Mouse (Mus musculus) kidney, postnatal 14 days (tissue): Measurements from ENCODE around the gene Sgms2.

Source experiments
- DNase-seq: peaks from one replicate; pipeline ENCODE4 v3.0.0; 2022; ENCODE audit warnings: mixed read lengths

Sgms2 gene

DNA sequence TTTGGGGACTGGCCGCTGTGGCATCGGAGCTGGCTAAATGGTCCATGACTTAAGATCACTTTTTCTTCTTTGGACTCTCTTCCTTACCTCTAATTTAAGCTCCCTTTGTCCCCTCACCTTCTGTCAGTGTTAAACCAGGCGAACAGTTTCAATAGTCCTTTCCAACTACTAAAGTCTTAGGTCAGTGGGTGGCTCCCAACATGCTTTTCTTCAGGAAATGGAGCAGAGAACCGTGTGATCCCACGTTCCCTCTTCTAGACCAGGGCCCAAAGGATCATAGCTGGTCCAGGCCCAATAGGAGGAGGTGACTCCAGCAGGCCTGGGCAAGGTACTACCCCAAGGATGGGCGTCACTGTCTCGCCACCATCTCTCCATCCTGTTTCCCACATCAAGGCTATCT is 7.6 kb downstream of the Sgms2 start:
- DNase-seq = no peak

DNA sequence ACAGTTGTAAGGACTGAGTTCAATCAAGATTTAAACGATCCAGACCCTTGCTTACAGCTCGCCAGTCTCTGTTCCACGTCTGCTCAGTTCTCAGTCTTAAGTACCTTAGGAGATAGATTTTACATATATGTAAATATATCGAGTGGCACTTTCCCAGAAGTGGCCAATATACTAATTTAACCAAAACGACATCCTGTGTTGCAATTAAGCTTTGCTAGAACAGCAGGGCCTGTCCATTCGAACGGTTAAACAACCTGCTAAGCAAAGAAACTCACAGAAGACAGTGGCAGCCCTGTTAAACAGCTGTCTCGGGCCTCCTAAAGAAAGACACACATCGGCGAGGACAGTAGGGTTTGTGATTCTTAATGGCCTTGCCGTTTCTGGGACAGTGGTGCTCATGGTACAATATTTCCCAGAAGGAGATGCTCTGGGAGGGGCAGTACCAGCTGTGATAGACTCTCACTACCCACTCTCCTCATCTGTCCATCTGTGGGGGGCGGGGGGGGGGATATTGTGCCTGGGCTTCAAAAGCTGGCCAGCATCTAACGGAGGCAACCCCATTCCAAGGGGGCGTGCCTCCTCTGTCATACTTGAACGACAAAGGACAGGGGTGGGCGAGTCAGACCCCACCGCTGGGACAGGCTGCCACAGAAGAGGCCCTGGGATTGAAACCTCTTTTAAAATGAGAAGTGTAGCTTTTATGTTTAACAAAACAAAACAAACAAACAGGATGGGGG is 9.1 kb downstream of the Sgms2 start:
- DNase-seq = no peak

DNA sequence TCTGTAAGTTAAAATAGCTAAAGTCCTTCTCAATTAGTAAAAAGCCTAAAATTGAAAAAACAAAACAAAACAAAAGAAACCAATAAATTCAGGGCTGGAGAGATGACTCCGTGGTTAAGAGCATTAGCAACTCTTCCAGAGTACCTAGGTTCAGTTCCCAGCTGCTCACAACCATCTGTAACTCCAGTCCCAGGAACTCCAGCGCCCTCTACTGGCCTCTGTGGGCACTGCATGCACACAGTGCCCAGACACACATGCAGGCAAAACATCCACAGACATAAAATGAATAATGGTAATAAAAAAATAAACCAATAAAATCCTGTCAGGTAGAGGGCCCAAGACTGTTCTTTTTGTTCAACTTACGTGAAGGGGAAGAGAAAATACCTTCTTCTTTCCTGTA is 10.6 kb downstream of the Sgms2 start:
- no peak for DNase-seq

DNA sequence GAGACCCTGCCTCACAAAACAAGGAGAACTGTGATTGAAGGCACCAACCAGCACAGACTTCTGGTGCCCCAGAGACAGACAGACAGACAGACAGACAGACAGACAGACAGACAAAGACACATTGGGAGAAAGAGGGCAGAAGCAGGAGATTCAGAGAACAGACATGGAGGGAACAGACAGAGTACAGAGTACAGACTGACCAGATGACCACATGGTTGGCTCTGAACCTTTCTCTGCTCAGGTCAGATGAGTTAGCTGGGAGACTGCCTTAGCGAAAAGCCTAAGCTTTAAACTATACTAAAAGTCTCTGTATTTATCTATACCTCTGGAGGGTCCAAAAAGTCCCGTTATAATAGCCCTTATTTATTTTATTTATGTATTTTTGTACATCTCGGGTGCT is 11.8 kb downstream of the Sgms2 start:
- DNase-seq = no peak

DNA sequence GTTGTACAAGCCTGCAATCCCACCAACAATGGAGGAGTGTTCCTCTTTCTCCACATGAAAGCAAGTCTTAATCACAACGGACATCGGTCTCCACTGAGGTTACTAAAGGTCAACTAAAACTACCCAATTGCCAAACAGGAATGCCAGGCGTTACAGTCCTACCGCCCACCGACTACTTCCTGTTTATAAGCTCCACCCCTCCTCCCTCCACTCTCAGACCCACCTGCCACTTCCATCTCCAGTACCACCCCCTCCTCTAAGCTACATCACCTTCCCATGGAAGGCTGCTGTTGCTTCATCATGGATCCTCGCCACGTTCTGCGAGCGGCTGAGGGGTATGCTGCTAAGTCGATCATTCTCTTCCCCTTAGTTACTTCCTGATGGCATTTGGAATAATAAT is 15.2 kb downstream of the Sgms2 start:
- no peak for DNase-seq

DNA sequence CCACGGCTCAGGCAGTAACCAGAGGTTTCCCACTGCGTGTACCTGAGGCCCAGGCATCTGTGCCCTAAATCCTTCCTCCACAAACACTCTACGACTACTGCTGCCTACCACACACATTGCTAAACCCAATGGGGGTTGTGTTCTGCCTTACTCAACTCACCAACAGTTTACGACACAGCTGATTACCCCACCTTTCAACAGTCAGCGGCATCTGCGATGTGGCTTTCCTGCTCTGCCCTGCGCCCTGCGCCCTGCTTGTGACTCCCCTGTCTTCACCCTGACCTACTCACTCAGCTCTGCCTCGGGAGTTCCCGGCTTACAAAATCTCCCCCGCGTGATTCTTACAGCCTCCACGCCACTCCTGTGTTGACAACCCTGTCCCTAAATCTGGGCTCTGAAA is 16.7 kb downstream of the Sgms2 start:
- DNase-seq = no peak

DNA sequence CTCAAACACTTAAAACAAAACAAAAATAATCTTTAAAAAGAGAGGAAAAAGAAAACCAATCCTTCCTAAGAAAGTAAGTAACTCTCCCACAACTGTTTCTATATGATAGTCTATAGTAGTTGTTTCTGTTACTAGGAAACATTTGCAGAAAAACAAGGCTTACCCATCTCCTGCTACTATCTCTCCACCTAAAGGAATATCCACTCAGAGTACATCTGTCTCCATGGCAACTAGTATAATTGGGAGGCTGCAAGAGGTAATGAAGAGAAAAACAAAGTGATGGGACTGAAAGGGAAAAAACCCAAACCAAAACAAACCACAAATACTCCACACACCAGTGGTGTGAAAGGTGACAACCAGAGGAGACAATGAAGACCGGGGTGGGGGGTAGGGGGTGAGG is 17.7 kb downstream of the Sgms2 start:
- DNase-seq = no peak

DNA sequence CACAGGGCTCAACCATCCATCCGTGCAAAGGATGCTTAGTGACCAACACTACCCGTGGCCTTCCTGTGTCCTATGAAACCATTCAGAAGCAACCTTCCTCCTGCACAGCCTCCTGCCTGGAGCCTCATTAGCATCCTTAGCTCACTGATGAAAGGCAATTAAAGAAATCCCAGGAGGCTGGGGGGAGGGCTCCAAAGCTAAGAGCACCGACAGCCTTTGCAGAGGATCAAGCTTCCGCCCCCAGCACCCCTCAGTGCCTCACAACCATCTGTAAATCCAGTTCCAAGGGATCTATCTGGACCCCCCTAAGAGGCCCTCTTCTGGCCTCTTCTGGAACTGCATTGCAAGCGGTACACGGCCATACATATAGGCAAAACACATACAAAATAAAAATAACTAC is 19.4 kb downstream of the Sgms2 start:
- no peak for DNase-seq

DNA sequence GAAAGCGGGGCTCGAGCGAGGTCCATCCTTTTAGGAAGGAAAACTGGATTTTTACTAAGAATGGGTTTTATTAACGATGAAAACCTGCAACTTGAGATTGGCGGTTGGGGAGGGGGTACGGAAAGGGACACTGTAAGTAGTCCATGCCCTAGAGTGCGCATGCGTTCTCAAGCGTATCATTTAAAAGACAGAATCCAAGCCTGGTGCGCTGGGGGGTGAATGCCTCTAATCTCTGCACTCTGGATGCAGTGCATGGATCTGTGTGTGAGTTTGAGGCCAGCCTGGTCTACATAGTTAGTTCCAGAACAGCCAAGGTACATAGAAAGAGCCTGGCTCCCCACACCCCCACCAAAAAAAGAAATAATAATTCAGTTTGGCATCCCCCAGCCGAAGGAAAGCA is 19.8 kb downstream of the Sgms2 start:
- no peak for DNase-seq

DNA sequence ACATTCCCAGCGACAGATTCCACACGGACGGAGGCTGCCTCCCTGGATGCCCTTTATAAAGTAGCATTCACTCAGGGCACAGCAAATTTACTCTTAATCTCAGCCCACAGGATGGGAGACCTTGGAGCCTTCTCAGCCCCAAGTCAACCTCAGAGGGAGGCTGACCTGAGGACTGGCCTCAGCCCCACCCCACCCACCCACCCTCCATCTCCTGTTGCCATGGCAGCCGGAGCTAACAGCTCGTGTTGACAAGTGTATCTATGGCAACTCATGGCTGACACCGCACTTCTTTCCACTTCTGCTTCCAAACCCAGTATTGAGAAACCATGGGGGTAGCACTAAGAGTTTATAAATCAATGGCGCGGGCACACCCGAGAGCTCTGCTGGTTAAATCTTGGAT is 20.4 kb downstream of the Sgms2 start:
- no peak for DNase-seq

DNA sequence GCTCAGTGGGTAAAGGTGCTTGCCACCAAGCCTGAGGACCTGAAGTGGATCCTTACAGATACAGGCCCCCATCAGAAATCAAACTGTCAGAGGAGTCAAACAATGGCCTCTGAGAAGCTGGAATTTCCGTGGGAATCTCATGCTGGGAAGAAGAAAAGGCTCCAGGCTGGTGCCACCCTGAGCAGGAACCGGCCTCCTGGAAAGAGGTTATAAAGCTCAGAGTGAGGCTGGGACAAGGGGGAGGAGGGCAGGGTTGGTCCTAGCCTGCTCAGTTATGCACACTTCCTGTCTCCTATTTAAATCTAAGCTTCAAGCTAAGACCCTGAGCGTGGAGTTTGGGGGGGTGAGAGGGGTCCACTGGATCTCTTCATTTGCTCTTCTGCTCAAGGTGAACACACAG is 21.6 kb downstream of the Sgms2 start:
- DNase-seq = no peak

DNA sequence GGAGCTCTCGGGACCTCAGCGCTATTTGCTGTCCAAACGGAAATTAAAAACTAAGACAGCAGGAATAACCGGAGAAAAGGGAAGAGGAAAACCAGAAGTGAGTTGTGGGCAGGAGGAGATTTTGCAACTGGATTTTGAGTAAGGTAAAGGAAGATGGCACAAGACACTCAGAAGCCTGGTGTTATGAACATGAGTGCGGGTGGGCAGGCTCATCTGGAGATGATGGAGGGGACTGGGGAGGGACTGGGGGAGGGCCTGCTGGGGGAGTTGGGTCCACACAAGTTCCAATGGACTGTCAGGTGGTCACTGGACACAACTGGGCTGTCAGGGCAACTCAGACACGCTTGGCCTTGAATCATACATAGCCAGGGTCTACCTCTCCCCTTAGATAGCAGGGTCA is 24.8 kb downstream of the Sgms2 start:
- no peak for DNase-seq

DNA sequence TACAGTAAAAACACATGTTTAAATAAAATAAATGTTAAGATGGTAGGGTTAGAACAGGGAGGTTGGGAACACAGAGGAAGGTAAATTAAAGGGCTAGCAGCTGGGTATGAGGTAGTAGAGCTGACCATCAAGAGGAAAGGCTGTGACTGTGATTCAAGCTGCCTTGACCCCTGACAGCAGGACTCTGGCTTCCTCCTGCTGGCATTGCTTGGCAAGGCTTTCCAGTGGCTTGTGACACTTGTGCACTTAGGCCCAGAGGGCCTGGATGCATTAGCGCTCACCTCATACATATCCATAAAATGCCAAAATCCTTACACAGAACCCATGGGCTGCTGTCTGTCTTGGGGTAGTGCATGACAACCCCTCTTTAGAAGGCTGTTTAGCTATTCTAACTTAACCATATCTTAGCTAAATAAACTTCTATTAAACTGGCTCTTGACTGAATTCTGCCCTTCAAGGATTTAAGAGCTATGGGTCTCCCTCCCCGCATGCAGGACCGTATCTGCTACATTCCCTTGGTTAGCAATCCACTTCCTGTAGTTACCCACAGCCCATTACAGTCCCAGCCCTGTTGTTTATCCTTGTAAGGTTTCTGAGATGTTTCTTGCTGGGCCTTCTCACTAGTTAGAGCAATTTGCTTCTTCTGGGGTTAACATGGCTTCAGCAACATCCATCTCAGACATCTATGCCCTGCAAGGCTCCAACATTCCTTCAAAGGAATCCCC is 25.5 kb downstream of the Sgms2 start:
- DNase-seq = no peak

DNA sequence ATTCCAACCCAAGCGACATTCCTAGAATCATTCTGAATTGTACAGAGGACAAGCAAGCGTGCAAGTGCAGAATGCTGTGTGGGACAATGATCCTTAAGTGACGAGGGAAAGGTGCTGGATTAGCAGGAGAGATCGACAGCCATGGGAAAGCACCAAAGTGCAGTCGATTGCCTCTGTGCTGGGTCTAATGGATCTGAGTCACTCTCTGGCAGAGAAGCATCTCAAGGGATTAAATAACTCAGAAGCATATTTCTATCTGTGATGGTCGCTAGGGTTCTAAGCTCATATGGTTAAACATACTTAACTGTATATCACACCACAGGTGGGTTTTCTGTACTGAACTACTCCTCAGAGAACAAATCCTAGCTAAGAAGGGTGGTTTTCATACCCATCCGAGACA is 118.2 kb downstream of the Sgms2 start:
- no peak for DNase-seq

DNA sequence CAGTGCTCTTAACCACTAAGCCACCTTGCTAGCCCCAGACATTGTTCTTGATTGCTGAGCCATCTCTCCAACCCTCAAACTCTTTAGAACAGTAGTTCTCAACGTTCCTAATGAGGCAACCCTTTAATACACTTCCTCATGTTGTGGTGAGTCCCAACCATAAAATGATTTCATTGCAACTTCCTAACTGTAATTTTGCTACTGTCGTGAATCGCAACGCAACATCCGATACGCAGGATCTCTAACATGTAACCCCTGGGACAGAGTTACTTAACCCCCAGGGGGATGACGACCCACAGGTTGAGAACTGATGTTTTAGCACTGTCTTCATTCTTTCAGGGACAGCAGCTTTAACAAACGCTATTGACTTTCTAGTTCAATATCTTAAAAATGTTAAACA is 122.5 kb downstream of the Sgms2 start:
- DNase-seq = no peak

DNA sequence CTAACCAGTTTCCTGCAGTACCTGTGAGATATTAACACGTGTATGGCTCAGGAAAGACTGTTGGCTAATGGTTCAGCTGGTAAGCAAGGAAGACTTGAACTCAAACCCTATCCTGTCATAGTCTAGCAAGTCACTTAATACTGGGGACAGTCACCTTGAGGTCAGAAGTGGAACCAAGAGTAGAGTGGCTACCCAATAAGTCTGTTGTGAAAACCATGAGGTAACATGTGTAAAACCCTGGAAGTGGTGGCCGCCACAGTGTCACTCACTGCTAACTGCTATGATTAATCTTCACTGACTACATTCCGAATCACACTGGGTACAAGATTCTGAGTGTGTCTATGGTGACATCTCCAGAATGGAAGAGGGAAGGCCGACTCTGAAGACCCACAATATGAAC is 123.8 kb downstream of the Sgms2 start:
- DNase-seq = no peak

DNA sequence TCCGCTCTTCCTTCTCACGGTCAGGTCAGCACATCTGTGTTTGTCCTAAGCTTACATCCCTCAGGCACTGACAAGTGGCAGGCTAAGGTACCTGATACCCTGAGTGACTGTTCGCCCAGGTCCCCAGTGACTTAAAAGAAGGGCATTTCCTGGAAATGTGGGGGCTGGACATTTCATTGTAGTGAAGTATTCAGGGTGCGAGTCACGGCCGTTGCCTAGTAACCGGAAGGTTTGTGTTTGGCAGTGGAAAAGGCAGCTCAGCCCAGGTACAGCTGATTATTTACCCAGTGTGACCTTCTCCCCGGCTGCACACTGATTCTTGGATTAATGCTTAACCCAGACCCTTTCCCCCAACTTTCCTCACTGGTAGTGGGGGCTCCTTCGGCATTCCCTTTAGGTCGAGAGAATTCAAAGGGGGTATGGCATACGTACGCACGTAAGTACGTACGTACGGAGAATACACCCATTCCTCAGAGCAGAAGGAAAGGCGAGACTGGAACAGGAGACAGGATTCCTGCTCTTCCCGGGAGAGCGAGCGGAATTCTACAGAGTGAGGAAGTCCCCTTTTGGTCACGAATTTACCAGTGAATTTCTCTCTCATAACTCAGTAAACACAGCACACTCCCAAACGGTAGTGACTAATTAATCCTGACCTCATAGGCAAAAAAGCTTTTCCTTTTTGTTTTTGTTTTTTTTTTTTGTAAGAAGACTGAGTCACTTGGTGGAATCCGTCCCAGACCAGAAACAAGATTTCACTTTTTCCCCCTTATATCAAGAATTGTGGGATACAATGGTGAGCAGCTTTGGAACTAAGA is 126.4 kb downstream of the Sgms2 start:
- peak; percentile 91 for DNase-seq

DNA sequence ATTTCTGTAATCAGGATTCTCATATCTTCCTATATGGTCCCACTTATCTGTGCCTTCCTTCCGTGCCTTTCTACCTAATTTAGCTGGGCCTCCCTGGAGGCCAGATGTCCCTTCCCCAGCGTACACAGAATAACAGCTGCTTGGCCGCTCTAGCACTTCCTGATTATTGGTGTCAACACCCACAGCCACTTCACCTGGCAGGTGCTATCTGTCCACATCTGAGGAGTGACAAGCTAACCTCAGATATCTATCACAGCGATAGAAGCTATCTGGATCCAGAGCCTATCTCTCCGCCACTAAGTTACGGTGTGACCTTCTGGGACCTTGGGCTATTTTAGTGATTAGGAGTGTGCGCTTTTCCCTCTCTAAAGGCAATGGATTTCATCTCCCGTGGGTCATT is 127.0 kb downstream of the Sgms2 start:
- DNase-seq = no peak

DNA sequence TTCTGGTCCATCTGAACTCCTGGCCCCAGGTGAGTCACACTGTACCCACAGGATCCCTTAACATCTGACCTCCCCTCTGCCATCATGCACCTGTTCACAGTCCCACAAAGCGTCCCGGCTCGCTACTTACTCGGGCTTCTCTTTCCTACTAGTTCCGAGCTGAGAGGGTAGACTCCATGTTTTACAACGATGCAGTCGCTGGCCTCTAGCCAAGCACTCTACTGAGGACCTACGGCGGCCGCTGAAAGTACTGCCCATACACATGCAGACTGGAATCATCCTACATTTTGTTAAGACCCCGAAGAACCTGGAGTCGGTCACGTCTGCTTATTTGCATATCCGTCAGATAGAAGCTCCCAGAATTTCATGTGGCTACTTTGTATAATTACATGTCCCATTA is 127.6 kb downstream of the Sgms2 start:
- DNase-seq = peak; percentile 38

DNA sequence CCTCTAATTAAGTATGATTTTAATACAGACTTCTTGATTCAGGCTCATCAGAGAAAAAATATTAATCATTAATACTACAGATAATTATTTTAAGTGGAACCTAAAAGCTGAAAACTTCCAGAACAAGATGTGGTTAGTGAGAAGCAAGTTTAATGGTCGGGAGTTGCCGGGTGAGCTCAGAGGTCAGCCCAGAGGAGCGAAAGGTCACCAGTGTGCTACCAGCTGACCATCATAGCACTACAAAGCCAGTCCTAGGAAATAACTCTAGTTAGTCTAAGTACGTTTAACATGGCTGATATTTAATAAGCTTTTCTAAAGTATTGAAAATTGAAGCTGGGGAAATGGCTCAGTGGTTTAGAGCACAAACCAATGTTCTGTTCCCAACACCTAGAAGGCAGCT is 129.3 kb downstream of the Sgms2 start:
- DNase-seq = no peak

DNA sequence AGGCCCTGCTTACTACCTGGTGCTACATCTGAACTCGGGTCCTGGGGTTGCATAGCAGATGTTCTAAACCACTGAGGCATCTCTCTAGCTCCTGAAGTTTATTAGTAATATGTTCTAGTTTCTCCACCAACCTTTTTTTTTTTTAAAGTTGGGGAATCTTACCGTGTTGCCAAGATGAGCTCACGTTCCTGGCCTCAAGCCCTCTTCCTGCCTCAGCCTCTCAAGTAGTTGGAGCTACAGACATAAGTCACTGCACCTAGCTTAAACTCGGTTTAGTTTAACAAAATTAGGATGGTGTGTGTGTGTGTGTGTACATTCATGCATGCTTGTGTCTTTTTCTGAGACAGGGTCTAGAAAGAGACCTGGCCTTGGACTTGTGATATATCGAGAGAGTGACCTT is 132.2 kb downstream of the Sgms2 start:
- no peak for DNase-seq

DNA sequence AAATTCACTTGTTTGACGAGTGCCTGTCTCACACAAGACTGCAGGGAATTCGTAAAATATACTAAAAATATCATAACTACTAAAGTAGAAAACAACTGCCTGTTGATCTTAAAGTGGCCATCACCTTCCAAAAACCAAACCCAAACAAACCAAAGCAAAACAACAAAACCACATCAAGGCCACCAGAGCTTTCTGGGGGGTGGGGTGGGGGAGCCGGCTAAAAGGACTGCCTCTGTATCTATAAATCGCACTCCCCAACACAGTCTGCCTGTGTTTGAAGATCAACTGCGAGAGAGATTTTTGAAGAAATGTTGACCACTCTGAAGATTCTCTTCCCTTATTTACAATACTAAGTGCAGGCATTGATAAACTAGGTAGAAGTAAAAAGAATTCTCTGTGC is 133.0 kb downstream of the Sgms2 start:
- DNase-seq = no peak

DNA sequence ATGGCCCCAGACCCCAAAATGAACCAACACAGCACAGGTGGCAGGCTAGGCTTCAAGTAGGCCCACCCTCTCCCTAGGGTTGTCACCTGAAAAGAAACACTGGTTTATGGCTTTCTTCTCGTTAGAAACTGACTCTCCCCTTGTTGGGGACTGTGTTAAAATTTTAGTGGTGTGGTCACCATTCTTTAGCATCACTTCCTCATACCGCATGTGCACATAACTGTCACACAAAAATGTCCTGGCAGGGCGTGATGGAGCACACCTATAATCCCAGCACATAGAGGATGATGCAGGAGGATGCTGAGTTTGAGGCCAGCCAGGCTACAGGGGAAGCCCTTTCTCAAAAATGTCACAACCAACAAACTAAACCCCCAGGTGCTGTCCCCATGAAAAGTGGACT is 133.6 kb downstream of the Sgms2 start:
- DNase-seq = no peak

DNA sequence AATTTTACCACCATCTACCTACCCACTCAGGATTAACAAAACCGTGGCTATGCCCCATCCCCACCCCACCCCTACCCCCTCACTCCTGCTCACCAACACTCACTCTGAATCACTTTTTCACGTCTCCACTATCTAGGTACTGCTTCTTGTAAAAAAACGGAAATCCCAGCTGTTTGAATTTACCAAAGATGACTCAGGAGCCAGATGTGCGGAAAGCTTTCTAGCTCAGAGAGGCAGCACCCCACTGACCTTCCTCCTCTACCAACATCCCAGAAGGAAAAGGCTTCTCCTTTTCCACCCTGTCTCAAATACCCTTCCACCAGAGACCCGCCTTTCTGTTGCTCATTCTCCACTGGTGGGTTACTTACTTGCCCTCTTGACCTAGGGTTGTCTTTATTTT is 135.2 kb downstream of the Sgms2 start:
- no peak for DNase-seq
